Mouse (Mus musculus): ENCODE data around the gene Synpo2l.

The Synpo2l gene

DNA sequence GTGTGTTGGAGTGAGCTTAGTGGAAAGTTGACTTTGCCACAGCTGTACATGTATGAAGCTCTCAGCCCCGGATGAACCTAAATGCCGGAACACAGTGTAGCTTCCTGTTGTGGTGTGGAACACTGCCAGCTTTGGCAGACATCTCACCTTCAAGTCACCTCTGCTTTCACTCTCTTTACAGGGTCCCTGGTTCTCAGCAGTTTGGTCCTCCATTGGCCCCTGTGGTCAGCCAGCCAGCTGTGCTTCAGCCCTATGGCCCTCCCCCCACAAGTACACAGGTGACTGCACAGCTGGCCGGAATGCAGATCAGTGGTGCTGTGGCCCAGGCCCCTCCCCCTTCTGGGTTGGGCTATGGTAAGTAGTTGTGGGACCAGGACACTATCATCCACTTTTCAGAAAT, 14.3 kb upstream of the Synpo2l start:
- no peak for DNase-seq (ENCODE audit: extremely low read depth, low read depth, low spot score)

- DNase-seq (ENCODE audit: extremely low read depth, low read depth, low spot score): no peak
Measured at GRCm38 (mm10) chr14:20681742-20682141, 13.6 kb upstream of the Synpo2l start.

- no peak for DNase-seq (ENCODE audit: extremely low read depth, low read depth, low spot score)
Measured at GRCm38 (mm10) chr14:20677906-20678305, 9.8 kb upstream of the Synpo2l start.

GRCm38 (mm10) chr14:20674064-20674833, 6.1 kb upstream of the Synpo2l start, which contains the start of gene Sec24c:
Gene Sec24c, plus strand, starts transcription at chr14:20674308.
- peak; percentile 56 for DNase-seq (ENCODE audit: extremely low read depth, low read depth, low spot score)

- DNase-seq (ENCODE audit: extremely low read depth, low read depth, low spot score): no peak
Measured at GRCm38 (mm10) chr14:20673735-20674063, 5.5 kb upstream of the Synpo2l start.

DNA sequence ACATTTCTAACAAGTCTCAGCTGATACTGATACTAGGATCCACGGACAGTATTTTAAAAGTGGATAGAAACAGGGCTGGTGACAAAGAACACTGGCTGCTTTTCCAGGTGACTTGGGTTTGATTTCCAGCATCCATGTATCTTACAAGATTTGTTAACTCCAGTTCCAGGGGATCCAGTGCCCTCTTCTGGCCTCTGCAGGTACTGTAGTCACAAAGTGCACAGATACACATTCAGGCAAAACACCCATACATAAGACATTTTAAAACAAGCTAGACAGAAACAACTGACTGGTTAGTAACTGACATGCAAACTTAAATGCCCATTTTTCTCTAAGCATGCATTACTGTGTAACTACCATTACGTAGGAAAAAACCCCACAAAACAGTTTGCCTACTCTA, 4.8 kb upstream of the Synpo2l start:
- DNase-seq (ENCODE audit: extremely low read depth, low read depth, low spot score): no peak

DNA sequence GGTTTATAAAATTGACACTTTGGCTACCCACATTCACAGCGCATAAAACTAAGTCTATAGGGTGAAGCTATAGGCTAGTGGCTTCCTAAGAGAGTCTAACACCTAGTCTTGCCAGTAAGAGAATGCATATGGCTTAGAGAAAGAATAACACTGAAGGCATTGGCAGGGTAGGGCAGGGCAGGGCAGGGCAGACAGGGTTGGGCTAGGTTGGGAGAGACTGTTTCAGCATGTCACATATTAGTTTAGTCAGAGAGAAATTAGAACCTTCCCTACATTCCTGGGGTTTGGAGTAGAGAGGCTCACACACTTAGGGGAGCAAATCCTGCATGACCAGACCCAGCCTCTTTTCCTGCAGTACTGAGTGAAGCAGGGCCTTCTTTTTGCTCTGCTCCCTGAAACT, 685 bp downstream of the Synpo2l start:
- DNase-seq (ENCODE audit: extremely low read depth, low read depth, low spot score): no peak

DNA sequence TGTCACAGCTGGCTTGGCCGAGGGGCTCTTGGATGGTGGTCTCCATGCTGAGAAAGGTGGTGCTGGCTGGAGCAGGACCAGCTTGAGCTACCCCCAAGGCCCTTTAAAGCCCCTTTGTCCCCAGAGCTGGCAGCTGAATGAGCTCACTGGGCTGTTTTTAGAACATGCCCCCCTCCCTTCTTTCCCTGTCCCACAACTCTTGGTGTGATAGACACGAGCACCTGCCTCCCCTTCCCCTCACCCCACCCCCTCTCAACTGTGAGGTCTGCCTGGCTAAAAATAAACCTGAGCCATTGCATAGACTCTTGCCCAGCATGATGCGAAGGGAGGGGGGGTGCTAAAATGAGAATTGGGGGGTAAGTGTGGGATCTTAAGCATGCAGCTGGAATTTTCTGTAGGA, 3.7 kb downstream of the Synpo2l start:
- no peak for DNase-seq (ENCODE audit: extremely low read depth, low read depth, low spot score)

- no peak for DNase-seq (ENCODE audit: extremely low read depth, low read depth, low spot score)
Measured at GRCm38 (mm10) chr14:20663601-20664000, 4.6 kb downstream of the Synpo2l start.

- no peak for DNase-seq (ENCODE audit: extremely low read depth, low read depth, low spot score)
Measured at GRCm38 (mm10) chr14:20662740-20663139, 5.4 kb downstream of the Synpo2l start.

DNA sequence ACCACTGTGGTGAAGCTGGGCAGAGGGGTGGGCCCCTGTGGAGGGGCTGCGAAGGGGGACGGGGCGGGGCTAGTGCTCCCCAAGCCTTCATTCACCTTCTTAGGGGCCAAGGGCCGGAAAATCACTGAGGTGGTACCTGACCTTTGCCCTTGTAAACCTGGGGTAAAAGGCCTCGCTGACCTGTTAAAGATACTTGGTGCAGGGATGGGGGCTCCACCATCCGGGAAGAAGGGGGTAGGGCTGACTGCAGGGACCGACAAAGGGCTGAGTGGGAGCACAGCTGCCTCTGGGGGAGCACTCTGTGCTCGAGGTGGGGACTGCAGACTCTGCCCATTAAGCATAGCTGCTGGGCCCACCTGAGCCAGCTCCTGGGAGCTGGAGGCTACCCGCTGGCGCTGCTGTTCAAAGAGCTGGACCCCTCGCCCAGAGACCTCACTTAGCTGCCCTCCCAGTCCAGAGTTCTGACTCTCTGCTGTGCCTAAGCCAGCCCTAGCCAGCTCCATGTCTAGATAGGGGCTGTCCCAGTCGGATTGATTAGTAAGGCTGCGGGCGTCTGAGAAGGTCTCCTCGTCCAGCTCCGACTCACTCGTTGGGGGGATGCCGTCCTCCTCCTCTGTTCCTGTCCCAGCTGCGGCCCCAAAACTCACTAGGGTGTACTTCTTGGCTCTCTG, 6.4 kb downstream of the Synpo2l start:
- no peak for DNase-seq (ENCODE audit: extremely low read depth, low read depth, low spot score)

DNA sequence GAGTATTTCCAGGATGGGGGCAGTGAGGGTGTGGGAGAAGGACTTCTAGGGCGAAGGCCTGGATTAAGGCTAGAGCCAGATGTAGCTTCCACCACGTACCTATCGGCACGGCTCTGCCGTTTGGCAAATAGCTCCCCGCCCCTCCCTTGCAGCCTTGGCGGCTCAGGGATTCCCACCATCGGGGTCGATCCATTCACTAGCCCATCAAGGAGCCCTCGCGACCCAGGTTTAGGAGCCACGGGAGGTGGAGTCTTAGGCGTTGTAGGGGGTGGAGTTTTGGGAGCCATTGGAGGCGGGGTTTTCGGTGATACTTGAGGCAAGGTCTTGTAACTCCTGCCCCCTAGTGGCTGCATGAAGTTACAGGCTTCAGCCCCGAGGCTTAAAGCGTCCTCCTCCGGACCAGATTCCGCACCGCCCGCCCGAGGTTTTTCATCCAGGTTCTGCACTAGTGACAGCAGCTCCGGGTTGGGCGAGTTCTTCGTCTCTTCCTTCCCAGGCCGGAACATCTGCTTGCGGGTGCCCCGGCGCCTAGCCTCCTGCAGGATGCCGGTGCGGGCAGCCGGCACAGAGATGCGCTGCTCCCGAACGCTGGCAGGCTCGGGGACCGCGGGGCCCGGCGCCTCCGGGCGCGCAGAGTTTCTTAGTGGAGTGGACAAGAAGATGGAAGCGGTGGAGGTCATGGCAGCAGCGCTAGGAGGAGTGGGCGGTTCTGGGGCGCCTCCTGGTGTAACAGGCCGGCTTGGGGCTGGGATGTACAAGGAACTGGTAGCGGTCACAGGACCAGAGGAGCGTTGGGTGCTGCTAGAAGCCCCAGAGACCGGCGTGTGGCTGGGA, 7.1 kb downstream of the Synpo2l start:
- DNase-seq (ENCODE audit: extremely low read depth, low read depth, low spot score): peak; percentile 49

GRCm38 (mm10) chr14:20659687-20660086, 8.5 kb downstream of the Synpo2l start:
- DNase-seq (ENCODE audit: extremely low read depth, low read depth, low spot score): no peak

DNA sequence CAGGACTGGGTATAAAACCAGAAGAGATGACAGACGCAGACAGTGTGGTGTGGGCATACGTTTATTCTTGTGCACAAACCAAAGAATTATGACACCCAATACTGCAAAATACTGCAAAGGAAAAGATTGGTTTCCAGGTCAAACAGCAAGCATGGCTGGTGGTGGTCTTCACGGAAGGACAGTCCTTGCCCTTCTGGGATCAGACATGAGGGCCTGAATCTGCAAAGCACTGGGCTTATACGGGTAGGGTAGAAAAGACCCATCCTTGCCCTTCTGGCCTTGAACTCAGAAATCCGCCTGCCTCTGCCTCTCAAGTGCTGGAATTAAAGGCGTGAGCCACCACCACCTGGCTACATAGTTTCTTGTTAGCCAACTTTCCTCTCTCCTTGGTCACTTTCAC, 9.3 kb downstream of the Synpo2l start:
- no peak for DNase-seq (ENCODE audit: extremely low read depth, low read depth, low spot score)

- no peak for DNase-seq (ENCODE audit: extremely low read depth, low read depth, low spot score)
Measured at GRCm38 (mm10) chr14:20658326-20658725, 9.8 kb downstream of the Synpo2l start.

DNA sequence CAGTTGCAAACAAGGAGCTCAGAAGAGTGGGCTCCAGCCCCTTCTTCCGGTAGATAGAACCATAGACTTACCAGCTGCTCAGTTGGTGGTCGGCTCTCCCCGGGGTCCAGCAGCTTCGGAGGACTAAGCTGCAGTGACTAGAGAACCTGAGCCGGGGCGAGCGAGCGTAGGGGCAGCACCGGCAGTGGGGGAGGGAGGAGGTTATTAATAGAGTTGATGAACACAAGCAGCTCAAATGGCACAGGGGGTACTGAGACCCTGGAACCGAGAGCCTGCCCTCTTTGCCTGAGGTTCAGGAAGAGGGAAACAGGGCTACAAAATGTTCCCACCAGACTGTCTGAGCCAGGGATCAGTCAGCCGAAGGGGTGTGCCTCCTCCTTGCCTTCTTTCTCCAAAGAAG, 11.8 kb downstream of the Synpo2l start, which contains the start of gene Myoz1:
Gene Myoz1 (minus strand): TSS at position 180 of the 400 bp plus-strand sequence.
- DNase-seq (ENCODE audit: extremely low read depth, low read depth, low spot score): no peak

- DNase-seq (ENCODE audit: extremely low read depth, low read depth, low spot score): no peak
Measured at GRCm38 (mm10) chr14:20655731-20656130, 12.4 kb downstream of the Synpo2l start.

- no peak for DNase-seq (ENCODE audit: extremely low read depth, low read depth, low spot score)
Measured at GRCm38 (mm10) chr14:20654690-20655421, 13.3 kb downstream of the Synpo2l start.

DNA sequence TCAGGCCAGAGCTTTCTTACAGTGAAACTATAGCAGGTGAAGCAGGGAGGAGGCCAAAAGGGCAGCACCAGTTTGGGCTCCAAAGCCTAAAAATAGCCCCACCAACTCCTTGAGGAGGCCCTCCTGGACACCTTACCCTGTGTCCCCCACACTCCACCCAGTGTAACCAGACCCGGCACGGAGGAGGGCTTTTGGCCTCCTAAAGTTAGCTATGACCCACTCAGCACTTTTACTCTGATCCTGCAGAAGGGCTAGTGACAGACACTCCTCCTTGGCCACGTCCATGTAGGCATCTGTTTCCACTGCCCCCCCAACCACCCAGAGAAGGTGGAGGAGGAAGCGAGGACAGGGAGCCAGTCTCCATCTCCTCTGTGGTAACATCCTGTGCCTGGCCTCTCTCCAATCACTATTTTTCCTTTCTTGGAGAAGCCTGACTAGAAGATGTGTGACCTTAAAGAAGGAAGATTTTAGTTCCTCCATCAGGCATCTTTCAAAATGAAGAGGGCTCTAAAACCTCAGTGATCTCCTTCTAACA, 16.4 kb downstream of the Synpo2l start:
- DNase-seq (ENCODE audit: extremely low read depth, low read depth, low spot score): no peak

DNA sequence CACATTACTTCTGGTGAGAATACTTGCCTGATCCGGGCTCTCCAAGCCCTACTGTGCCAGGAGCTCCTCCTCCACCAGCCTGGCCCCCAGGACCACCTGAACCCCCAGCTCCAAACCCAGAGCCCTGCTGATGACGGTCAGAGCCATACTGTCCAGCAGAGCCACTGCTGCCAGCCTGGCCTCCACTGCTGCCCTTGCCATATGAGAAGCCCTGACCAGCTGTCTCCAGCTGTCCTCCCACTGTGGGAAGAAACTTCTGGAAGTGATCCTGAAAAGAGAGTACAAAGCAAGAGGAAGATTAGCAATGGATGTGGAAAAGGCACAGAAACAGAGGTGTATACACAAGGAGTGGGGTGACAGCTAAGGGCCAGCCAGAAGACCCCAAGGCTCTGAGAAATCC, 17.2 kb downstream of the Synpo2l start:
- DNase-seq (ENCODE audit: extremely low read depth, low read depth, low spot score): no peak

- no peak for DNase-seq (ENCODE audit: extremely low read depth, low read depth, low spot score)
Measured at GRCm38 (mm10) chr14:20646381-20646780, 21.8 kb downstream of the Synpo2l start.
